Mouse (Mus musculus) hindlimb bud, embryonic 11.5 days (tissue): ENCODE results near the gene Rsl24d1.
"Not testable (repeated sequence)": the region's sequence is repeated elsewhere in the genome, so short reads cannot be mapped to it uniquely, and the experiment has no call there.

Experiments
- DNase-seq: peaks from one replicate; pipeline ENCODE4 v3.0.0-alpha.2; 2012; ENCODE audit warnings: low read depth, low spot score; ENCODE audit errors: extremely low spot score

Gene Rsl24d1

DNA sequence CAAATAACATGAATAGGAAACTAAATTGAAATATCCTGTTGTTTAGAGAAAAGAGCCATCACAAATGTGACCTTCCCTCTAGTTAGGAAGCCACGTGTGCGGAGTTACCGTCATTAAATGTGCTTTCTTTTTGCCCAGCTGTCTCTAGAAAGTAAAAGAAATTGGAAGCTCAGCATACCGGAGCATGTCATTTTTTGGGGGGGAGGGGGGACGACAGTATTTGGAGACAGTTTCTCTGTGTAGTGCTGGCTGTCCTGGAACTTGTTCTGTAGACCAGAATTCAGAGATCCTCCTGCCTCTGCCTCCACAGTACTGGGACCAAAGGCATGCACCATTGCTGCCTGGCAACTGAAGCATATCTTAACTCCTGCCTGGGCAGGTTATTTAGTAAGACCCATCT, 11.7 kb upstream of the Rsl24d1 start, which contains the start of gene Khdc3:
Gene Khdc3, plus strand, starts transcription at position 301 of the 400 bp plus-strand sequence.
- no peak for DNase-seq

GRCm38 (mm10) chr9:73102181-73102580, 11.0 kb upstream of the Rsl24d1 start, which contains the start of gene Gm20509:
Gm20509 (plus strand) TSS chr9:73102470.
- no peak for DNase-seq

GRCm38 (mm10) chr9:73103159-73103879, 9.9 kb upstream of the Rsl24d1 start:
- DNase-seq = no peak

GRCm38 (mm10) chr9:73103880-73104198, 9.4 kb upstream of the Rsl24d1 start:
- DNase-seq = no peak

DNA sequence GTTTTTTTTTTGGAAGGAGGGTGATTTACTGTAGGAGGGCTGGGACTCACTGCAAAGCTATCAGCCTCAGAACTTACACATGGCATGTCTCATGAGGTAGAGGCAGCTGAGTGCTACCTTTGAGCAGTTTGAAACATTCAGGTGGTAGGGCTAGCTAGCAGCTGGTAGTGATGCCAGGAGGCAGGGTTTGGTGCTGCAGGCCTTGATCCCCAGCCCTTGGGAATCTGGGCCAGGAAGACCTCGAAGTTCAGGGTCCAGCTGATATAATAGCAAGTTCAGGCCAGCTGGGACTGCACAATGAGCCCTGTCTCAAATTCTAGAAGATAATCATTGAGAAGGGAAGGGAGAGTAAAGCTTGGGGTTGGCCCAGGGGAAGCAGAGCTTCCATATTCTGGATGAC, 8.1 kb upstream of the Rsl24d1 start:
- DNase-seq = no peak

- DNase-seq = no peak
These were observed 7.5 kb upstream of the Rsl24d1 start for GRCm38 (mm10) chr9:73105771-73106170.

GRCm38 (mm10) chr9:73116704-73117103, 3.5 kb downstream of the Rsl24d1 start:
- not testable (repeated sequence) for DNase-seq

GRCm38 (mm10) chr9:73118012-73118411, 4.8 kb downstream of the Rsl24d1 start:
- DNase-seq = no peak

GRCm38 (mm10) chr9:73121735-73122134, 8.5 kb downstream of the Rsl24d1 start:
- DNase-seq = no peak

- no peak for DNase-seq
These were observed 11.9 kb downstream of the Rsl24d1 start for GRCm38 (mm10) chr9:73125043-73125570.

GRCm38 (mm10) chr9:73127457-73127856, 14.2 kb downstream of the Rsl24d1 start:
- DNase-seq = no peak

- no peak for DNase-seq
These were observed 16.6 kb downstream of the Rsl24d1 start for GRCm38 (mm10) chr9:73129875-73130274.

DNA sequence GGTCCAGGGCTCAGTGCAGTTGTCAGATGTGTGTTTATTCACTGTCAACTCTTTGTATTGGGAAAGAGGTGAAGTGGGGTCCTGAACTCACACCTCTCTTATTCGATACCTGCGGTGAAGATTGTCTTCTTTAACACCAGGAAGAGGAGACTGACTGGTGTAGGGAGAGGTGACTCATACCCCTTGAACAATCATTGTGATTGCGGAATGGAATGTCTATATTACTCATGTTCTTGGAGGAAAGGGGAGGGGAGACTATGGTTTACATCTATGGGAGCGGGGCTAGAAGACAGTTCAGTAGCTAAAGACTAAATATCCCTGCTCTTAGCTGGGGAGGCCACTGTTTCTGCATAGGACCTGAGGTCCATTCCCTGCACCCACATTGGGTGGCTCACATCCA, 17.3 kb downstream of the Rsl24d1 start:
- no peak for DNase-seq

GRCm38 (mm10) chr9:73137341-73137886, 24.2 kb downstream of the Rsl24d1 start:
- no peak for DNase-seq

- DNase-seq = no peak
These were observed 41.1 kb downstream of the Rsl24d1 start for GRCm38 (mm10) chr9:73154347-73154746.

- DNase-seq = no peak
These were observed 44.7 kb downstream of the Rsl24d1 start for GRCm38 (mm10) chr9:73157968-73158367.

DNA sequence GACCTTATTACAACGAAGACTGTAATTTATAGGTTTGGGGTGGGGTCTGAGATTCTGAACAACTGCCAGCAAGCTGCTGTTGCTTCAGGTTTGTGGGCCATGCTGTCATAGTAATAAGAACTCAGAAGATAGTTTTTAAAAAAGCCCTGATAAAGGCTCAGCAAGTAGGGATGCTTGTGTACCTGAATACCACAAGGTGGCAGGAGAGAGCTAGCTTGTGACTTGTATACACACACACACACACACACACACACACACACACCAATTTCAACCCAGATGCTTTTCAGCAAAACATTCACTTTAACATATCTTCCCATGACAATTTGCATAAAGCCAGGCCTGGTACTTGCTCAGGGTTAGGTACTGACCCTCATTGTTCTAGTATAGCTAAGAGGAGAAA, 46.0 kb downstream of the Rsl24d1 start:
- no peak for DNase-seq

GRCm38 (mm10) chr9:73162571-73163333, 49.5 kb downstream of the Rsl24d1 start:
- peak; percentile 87 for DNase-seq

DNA sequence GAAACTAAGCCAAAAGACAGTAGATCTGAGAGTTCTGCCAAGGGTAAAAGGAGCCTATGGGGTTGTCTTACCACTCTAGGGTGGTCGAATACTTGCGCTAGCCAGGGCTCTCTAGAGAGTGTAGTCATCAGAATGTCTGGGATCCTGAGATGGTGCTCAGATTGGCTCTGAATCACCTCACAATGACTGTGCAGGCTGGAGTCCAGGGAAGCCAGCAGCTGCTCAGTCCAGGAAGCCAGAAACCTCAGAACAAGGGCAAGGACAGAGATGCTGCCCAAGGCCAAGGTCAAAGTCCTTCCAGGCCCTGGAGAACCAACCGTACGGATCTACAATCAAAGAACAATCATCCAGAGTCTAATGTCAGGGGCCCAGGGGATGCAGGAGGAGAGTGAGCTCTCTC, 52.4 kb downstream of the Rsl24d1 start:
- no peak for DNase-seq
